8 mouse cellular contexts compared by ENCODE assay signal in genomic region chrX:36760946-36761635, GRCm38 (mm10). TPM values are rescaled to one million over a fixed set of nuclear protein-coding genes. Genes with fewer than 3 reads are reported as not detected.
A peak's percentile ranks its signal among the peaks of the same experiment; 100 is the strongest.
DNase-seq lines count a peak whose midpoint lies in the region; ATAC-seq lines count a peak whose summit lies in the region.

No protein-coding gene starts in this region.

- peak; percentile 83 for DNase-seq in heart, adult 11 months
- DNase-seq in heart, postnatal 25 days (ENCODE audit: low spot score), result no peak
- peak; percentile 13 for DNase-seq in Muller cell, postnatal 12 days (ENCODE audit: inconsistent ontology term)
- peak; percentile 81 for DNase-seq in embryo, embryonic 10 days (ENCODE audit: low spot score)
- DNase-seq in heart, postnatal 10 days, result peak; percentile 55 to 70
- peak; percentile 7 to 32 for DNase-seq in kidney, postnatal 4 days
- DNase-seq in skeletal muscle tissue, adult 2 months (ENCODE audit: low read depth, low spot score), result peak; percentile 34

- ATAC-seq in megakaryocyte progenitor cell, adult 5-6 weeks (replicated peaks; ENCODE audit: poor library complexity), result peak; percentile 97

- intact Hi-C loops in heart, postnatal 25 days (cut with DNase I), result loop anchor here (5.0 to 10.0 kb wide), 3 partner anchors 36 to 144 kb away; partner anchors contain the start of genes Nkrf and Slc25a5
- intact Hi-C loops in heart, postnatal 10 days (cut with DNase I), result loop anchor here (5.0 to 10.0 kb wide), 2 partner anchors 61 to 284 kb away; partner anchors contain the start of gene Sowahd

RNA-seq across cellular contexts. Expression of gene Slc25a43, which starts 17.6 kb away (rescaled TPM):
- not detected for total RNA-seq in heart, postnatal 25 days (2021)
- under 1 TPM; 0.30 to 0.60 TPM for total RNA-seq in heart, postnatal 10 days (2021)
- total RNA-seq in megakaryocyte progenitor cell, adult 5-6 weeks (2015), result 3.1 and 3.2 TPM in 2 replicates
- 0.74 and 1.8 TPM in 2 replicates for total RNA-seq in megakaryocyte progenitor cell, adult 5-6 weeks (2017)

RNA-seq across cellular contexts. Expression of gene Slc25a5, which starts 34.4 kb away (rescaled TPM):
- 100 to 1,000 TPM; 473 to 488 TPM for total RNA-seq in heart, postnatal 25 days (2021)
- total RNA-seq in heart, postnatal 10 days (2021), result 100 to 1,000 TPM; 708 to 807 TPM
- 1,266 and 1,295 TPM in 2 replicates for total RNA-seq in megakaryocyte progenitor cell, adult 5-6 weeks (2015)
- total RNA-seq in megakaryocyte progenitor cell, adult 5-6 weeks (2017), result 902 and 1,027 TPM in 2 replicates
